Mouse (Mus musculus): ENCODE measurements around the gene Grin2b. TPM values are rescaled to one million over a fixed set of nuclear protein-coding genes. Genes with fewer than 3 reads are reported as not detected.
A peak's percentile ranks its signal among the peaks of the same experiment; 100 is the strongest.

Grin2b gene
- polyA plus RNA-seq, 1 experiment: 0.03 TPM

DNA sequence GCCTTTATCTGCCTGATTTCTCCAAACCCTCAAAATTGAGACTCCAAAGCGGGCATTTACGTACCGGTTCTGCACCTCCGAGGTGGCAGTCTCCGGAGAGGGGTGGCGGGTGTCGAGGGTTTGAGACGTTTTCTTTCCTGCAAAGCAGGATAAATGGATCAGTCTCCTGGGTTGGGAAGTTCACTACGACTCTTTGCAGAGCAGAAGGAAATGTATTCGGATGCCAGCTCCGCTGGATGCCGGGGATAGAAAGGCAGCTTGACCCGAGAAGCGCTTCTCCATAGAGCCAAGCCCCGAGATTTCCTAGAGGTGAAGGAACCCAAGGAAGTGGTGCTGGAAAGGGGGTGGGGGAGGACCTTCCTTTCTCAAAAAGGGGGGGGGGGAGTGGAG lies 515 bp downstream of the Grin2b start:
- Histone ChIP-seq H3K9me3 (replicated peaks; ENCODE audit: control insufficient read depth, insufficient read depth, low read length, poor library complexity, severe bottlenecking) (no peaks in the 10 kb centered on the region; the same call in 1 of the 2 replicates), H3K4me3 (ENCODE audit: low read depth, low read length) (peak overlapping the region; percentile 61), H3K36me3 (ENCODE audit: control insufficient read depth, insufficient read depth, low read length, poor library complexity, severe bottlenecking) (no peaks in the 10 kb centered on the region), H3K4me1 (ENCODE audit: control insufficient read depth, insufficient read depth, low read length) (no peaks in the 10 kb centered on the region), H3K27ac (ENCODE audit: insufficient read depth, low read length) (no peak overlapping the region), H3K27me3 (ENCODE audit: control insufficient read depth, insufficient read depth, low read length, poor library complexity, severe bottlenecking) (peaks cover 11% of the 10 kb centered on the region), H3K9ac (ENCODE audit: low read depth, poor library complexity, severe bottlenecking) (0 out of 2 replicates have a peak overlapping the region, but pooled peaks have one; percentile 5)
- TF ChIP-seq POLR2A (IDR thresholded peaks at IDR 0.05; ENCODE audit: insufficient read depth, low read length): no peak
- TF ChIP-seq EP300 (IDR thresholded peaks at IDR 0.05; ENCODE audit: insufficient read depth, low read depth, low read length): no peak
- no peak for TF ChIP-seq CTCF (IDR thresholded peaks at IDR 0.05; ENCODE audit: low read depth, low read length)

DNA sequence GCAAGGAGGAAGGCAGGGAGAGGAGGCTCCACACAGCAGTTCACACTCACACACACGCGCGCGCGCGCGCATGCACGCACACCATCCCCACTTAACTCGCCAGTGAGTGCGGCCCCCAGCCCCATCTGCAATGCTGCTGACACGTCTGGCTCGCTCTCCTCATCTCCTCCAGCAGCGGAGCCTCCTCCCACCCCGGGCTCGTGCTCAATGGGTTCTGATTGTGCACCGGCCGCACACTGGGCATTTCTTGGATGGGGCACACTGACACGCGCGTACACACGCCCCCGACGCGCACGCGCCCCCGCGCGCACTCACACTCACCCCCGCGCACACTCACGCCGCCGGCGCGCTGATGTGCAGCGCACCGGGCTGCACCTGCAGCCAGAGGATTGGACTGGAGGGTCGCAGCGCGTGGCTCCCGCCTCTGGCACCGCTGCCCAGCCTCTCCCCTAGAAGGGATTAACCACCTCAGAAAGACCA lies 1.1 kb downstream of the Grin2b start:
- H3K4me1 ChIP-seq (ENCODE audit: control insufficient read depth, insufficient read depth, low read length): no peaks in the 10 kb centered on the region
- no peaks in the 10 kb centered on the region for H3K9me3 ChIP-seq (replicated peaks; ENCODE audit: control insufficient read depth, insufficient read depth, low read length, poor library complexity, severe bottlenecking)
- TF ChIP-seq EP300 (IDR thresholded peaks at IDR 0.05; ENCODE audit: insufficient read depth, low read depth, low read length): no peak
- no peak for TF ChIP-seq CTCF (IDR thresholded peaks at IDR 0.05; ENCODE audit: low read depth, low read length)
- no peak for TF ChIP-seq POLR2A (IDR thresholded peaks at IDR 0.05; ENCODE audit: insufficient read depth, low read length)
- peaks cover 11% of the 10 kb centered on the region for H3K27me3 ChIP-seq (ENCODE audit: control insufficient read depth, insufficient read depth, low read length, poor library complexity, severe bottlenecking)
- H3K36me3 ChIP-seq (ENCODE audit: control insufficient read depth, insufficient read depth, low read length, poor library complexity, severe bottlenecking): no peaks in the 10 kb centered on the region
- H3K9ac ChIP-seq (ENCODE audit: low read depth, poor library complexity, severe bottlenecking): no peak overlapping the region
- no peak overlapping the region for H3K27ac ChIP-seq (ENCODE audit: insufficient read depth, low read length)
- H3K4me3 ChIP-seq (ENCODE audit: low read depth, low read length): peak overlapping the region; percentile 61

DNA sequence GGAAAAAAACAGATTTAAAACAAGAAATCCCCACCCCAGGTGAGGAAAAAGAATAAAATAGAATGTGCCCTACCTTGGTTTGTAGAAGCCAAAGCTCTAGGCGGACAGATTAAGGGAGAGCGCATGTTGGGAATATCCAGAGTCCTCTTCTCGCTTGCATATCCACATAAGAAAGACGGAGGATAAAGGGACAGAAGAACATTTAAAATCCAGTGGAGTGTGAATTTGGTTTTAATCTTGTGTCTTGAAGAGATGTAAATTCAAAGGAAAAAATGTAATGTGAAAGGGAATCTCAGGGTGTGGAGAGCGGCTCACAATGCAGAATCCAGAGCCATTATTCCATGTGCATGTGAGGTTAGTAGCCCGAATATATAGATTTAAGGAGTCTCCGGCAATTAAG lies 2.0 kb downstream of the Grin2b start:
- no peak overlapping the region for H3K9ac ChIP-seq (ENCODE audit: low read depth, poor library complexity, severe bottlenecking)

DNA sequence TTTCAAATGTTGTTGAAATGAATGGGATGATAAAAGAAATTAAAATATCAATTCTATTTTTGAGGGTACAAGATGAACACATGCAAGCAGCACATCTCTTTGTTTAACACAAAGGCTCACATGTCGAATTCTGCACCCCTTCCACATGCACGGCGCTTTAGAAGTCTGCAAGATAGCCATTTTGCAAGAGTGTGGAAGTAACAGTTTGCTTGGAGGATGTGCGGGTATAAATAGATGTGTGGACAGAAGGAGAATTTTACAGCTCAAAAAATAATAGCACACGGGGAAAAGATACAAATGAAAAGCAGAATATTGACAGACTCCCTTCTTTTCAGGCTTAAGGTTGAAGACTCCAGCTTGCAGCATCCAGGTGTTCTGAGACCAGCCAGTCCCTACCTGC lies 2.9 kb downstream of the Grin2b start:
- no peaks in the 10 kb centered on the region for H3K9me3 ChIP-seq (replicated peaks; ENCODE audit: control insufficient read depth, insufficient read depth, low read length, poor library complexity, severe bottlenecking)
- H3K4me1 ChIP-seq (ENCODE audit: control insufficient read depth, insufficient read depth, low read length): no peaks in the 10 kb centered on the region
- no peak overlapping the region for H3K4me3 ChIP-seq (ENCODE audit: low read depth, low read length)
- H3K9ac ChIP-seq (ENCODE audit: low read depth, poor library complexity, severe bottlenecking): no peak overlapping the region
- peaks cover 11% of the 10 kb centered on the region for H3K27me3 ChIP-seq (ENCODE audit: control insufficient read depth, insufficient read depth, low read length, poor library complexity, severe bottlenecking)
- no peaks in the 10 kb centered on the region for H3K36me3 ChIP-seq (ENCODE audit: control insufficient read depth, insufficient read depth, low read length, poor library complexity, severe bottlenecking)
- H3K27ac ChIP-seq (ENCODE audit: insufficient read depth, low read length): no peak overlapping the region
- TF ChIP-seq EP300 (IDR thresholded peaks at IDR 0.05; ENCODE audit: insufficient read depth, low read depth, low read length) (no peak), CTCF (IDR thresholded peaks at IDR 0.05; ENCODE audit: low read depth, low read length) (no peak), POLR2A (IDR thresholded peaks at IDR 0.05; ENCODE audit: insufficient read depth, low read length) (no peak)

More for the DNA sequence above, 2.0 kb downstream of the Grin2b start:
- Histone ChIP-seq H3K4me1 (ENCODE audit: control insufficient read depth, insufficient read depth, low read length) (no peaks in the 10 kb centered on the region), H3K27me3 (ENCODE audit: control insufficient read depth, insufficient read depth, low read length, poor library complexity, severe bottlenecking) (peaks cover 11% of the 10 kb centered on the region), H3K36me3 (ENCODE audit: control insufficient read depth, insufficient read depth, low read length, poor library complexity, severe bottlenecking) (no peaks in the 10 kb centered on the region), H3K9me3 (replicated peaks; ENCODE audit: control insufficient read depth, insufficient read depth, low read length, poor library complexity, severe bottlenecking) (no peaks in the 10 kb centered on the region), H3K27ac (ENCODE audit: insufficient read depth, low read length) (no peak overlapping the region), H3K4me3 (ENCODE audit: low read depth, low read length) (no peak overlapping the region)
- no peak for TF ChIP-seq CTCF (IDR thresholded peaks at IDR 0.05; ENCODE audit: low read depth, low read length)
- no peak for TF ChIP-seq POLR2A (IDR thresholded peaks at IDR 0.05; ENCODE audit: insufficient read depth, low read length)
- TF ChIP-seq EP300 (IDR thresholded peaks at IDR 0.05; ENCODE audit: insufficient read depth, low read depth, low read length): no peak

DNA sequence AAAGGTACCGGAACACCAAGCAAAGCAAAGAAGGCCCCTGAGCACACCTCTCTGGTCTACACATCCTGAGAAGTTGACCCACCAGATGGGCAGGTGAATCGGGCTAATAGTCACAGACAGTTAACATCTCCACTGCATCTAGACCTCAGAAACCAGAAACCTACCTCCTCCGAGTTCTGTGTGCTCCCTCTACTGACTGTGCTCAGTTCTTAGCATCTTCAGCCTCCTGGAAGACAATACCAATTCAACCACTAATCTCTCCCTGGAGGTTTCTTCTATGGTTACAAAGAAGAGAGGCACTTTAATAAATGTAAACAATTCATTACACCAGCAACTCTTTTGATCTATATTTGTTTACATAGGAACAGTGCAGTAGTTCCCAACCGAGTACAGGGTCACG lies 6.0 kb downstream of the Grin2b start:
- no peaks in the 10 kb centered on the region for H3K9me3 ChIP-seq (replicated peaks; ENCODE audit: control insufficient read depth, insufficient read depth, low read length, poor library complexity, severe bottlenecking)
- no peaks in the 10 kb centered on the region for H3K4me1 ChIP-seq (ENCODE audit: control insufficient read depth, insufficient read depth, low read length)
- TF ChIP-seq EP300 (IDR thresholded peaks at IDR 0.05; ENCODE audit: insufficient read depth, low read depth, low read length): no peak
- no peak for TF ChIP-seq POLR2A (IDR thresholded peaks at IDR 0.05; ENCODE audit: insufficient read depth, low read length)
- no peak for TF ChIP-seq CTCF (IDR thresholded peaks at IDR 0.05; ENCODE audit: low read depth, low read length)
- no peak overlapping the region for H3K4me3 ChIP-seq (ENCODE audit: low read depth, low read length)
- H3K36me3 ChIP-seq (ENCODE audit: control insufficient read depth, insufficient read depth, low read length, poor library complexity, severe bottlenecking): no peaks in the 10 kb centered on the region
- H3K27me3 ChIP-seq (ENCODE audit: control insufficient read depth, insufficient read depth, low read length, poor library complexity, severe bottlenecking): peaks cover 7% of the 10 kb centered on the region
- H3K27ac ChIP-seq (ENCODE audit: insufficient read depth, low read length): no peak overlapping the region
- H3K9ac ChIP-seq (ENCODE audit: low read depth, poor library complexity, severe bottlenecking): no peak overlapping the region

DNA sequence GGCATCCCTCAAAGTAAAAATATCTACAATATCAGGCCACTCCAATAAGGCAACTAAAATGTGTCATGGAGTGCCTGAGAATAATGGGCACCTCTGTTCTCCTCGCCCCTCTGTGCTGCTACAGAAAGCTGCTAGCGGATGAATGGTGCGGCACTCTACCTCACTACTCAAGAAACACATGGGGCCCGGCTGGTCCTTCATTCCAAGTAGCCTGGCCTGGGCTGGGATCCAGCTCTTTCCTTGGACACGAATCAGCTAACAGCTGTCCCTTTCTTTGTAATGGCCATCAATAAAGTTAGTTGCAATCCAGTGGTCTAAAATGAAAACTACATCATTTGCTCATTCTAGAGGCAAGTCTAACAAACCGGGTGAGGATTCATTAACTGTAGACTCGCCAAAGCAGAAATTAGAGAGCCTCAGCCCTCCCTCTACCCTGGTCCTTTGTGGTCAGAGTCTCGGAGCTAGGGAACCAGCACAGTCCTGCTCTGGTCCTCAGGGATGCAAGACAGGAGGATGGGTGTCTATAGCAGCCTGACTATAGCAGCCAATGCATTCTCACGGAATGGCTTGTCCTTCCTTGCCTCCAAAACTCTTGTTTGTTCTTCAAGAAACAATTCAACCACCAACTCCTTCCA lies 7.8 kb downstream of the Grin2b start:
- H3K27ac ChIP-seq (ENCODE audit: insufficient read depth, low read length): no peak overlapping the region
- no peaks in the 10 kb centered on the region; the same call in 1 of the 2 replicates for H3K27me3 ChIP-seq (ENCODE audit: control insufficient read depth, insufficient read depth, low read length, poor library complexity, severe bottlenecking)
- TF ChIP-seq EP300 (IDR thresholded peaks at IDR 0.05; ENCODE audit: insufficient read depth, low read depth, low read length) (no peak), POLR2A (IDR thresholded peaks at IDR 0.05; ENCODE audit: insufficient read depth, low read length) (no peak), CTCF (IDR thresholded peaks at IDR 0.05; ENCODE audit: low read depth, low read length) (no peak)
- no peaks in the 10 kb centered on the region for H3K9me3 ChIP-seq (replicated peaks; ENCODE audit: control insufficient read depth, insufficient read depth, low read length, poor library complexity, severe bottlenecking)
- no peaks in the 10 kb centered on the region for H3K36me3 ChIP-seq (ENCODE audit: control insufficient read depth, insufficient read depth, low read length, poor library complexity, severe bottlenecking)
- no peak overlapping the region for H3K4me3 ChIP-seq (ENCODE audit: low read depth, low read length)
- H3K4me1 ChIP-seq (ENCODE audit: control insufficient read depth, insufficient read depth, low read length): no peaks in the 10 kb centered on the region
- no peak overlapping the region for H3K9ac ChIP-seq (ENCODE audit: low read depth, poor library complexity, severe bottlenecking)
